Mouse (Mus musculus) thymus, adult 2 months (tissue): ENCODE data around the gene Jun.

Source experiments
- CTCF ChIP-seq: fragments of 200-500 bp; IDR thresholded peaks from 2 replicates; pipeline ENCODE4 v1.5.1; 2012; ENCODE audit warnings: mild to moderate bottlenecking, control low read depth, low read length, moderate library complexity, borderline replicate concordance; ENCODE audit not compliant: control insufficient read depth, poor library complexity, insufficient read depth; ENCODE audit errors: extremely low read depth
- POLR2A ChIP-seq: fragments of 200-500 bp; IDR thresholded peaks from 2 replicates; pipeline ENCODE4 v1.6.1; 2012; ENCODE audit warnings: mild to moderate bottlenecking, low read length, control low read depth, moderate library complexity; ENCODE audit not compliant: control insufficient read depth, poor library complexity, insufficient read depth; ENCODE audit errors: extremely low read depth

- TF ChIP-seq POLR2A: no peak
- no peak for TF ChIP-seq CTCF
Observed at GRCm38 (mm10) chr4:95044721-95045120, 7.3 kb downstream of the Jun start.
